Mouse (Mus musculus) layer of hippocampus, adult 11-12 months (tissue): ENCODE data around the gene Cib1.

Experiments used
- DNase-seq: peaks from one replicate; pipeline ENCODE4 v3.0.0; 2022; ENCODE audit warnings: low spot score

The Cib1 gene

DNA sequence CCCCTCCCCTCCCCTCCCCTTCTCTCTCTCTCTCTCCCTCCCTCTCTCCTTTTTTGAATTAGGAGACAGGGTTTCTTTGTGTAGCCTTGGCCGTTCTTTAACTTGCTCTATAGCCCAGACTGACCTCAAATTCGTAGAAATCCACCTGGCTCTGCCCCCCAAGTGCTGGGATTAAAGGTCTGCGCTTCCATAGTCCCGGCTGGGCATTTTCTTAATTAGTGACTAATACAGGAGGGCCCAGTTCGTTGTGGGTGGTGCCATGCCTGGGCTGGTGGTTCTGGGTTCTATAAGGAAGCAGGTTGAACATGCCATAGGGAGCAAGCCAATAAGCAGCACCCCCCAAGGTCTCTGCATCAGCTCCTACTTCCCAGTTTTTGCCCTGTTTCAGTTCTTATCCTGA lies 48.6 kb downstream of the Cib1 start:
- no peak for DNase-seq

DNA sequence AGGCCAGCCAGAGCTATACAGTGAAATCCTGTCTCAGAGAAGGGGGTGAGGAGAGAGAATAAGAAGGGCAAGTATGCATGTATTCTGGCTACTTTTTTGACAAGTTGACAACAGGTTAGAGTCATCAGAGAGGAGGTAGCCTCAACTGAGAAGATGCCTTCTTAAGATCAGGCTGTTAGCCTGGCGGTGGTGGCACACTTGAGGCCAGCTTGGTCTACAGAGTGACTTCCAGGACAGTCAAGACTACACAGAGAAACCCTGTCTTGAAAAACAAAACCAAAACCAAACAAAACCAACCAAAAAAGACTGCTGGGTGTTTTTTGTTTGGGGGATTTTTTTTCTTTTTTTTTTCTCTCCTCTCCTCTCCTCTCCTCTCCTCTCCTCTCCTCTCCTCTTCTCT lies 49.1 kb downstream of the Cib1 start:
- DNase-seq = no peak

- no peak for DNase-seq
Measured at GRCm38 (mm10) chr7:80182139-80182538, 50.5 kb downstream of the Cib1 start.

DNA sequence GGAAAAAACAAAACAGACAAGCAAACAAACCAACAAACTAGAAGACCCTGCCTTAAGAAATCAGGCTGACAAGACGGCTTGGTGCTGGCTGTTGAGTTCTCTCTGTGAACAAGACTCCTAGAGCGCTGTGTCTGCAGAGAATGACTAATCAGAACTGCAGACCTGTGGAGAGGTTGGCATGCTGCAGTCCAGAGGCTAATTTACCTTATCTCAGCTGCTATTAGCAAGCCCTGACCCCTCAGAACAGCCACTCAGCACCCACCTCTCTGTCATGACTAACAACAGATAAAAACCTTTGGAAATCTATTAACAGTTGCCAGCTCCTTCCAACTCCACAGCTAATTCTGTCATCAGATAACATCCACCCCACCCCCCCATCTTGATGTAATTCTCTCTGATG lies 51.5 kb downstream of the Cib1 start:
- DNase-seq = no peak

DNA sequence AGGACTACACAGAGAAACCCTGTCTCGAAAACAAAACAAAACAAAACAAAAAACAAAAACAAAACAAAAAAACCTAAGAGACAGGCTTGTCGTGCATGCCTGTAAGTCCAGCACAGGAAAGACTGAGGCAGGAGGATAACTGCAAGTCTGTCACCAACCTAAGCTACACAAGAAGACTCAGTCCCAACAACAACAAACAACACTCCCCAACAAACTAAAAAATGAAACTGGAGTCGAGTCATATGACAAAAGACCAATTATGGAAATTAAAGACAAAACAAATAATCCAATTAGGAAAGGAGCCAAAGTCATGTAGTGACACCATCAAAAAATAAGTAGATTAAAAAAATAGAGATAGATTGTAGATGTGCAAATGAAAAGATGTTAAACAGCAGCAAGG lies 52.4 kb downstream of the Cib1 start:
- DNase-seq = no peak

GRCm38 (mm10) chr7:80179790-80180189 lies 52.8 kb downstream of the Cib1 start:
- no peak for DNase-seq

DNA sequence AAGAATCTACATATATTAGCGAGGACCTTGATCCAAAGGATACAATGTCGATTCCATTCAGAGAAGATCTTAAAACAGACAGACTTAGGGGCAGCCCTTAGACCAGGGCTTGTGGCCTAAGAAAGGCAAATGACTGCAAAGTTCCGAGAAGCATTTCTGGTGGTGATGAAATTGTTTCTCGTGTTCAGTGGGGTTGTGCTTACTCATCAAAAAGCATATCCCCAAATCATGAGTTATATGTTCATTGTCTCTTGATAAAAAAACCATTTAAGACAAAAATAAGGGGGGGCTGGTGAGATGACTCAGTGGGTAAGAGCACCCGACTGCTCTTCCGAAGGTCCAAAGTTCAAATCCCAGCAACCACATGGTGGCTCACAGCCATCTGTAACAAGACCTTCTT lies 53.3 kb downstream of the Cib1 start:
- no peak for DNase-seq

- DNase-seq = no peak
Measured at GRCm38 (mm10) chr7:80178037-80178729, 54.4 kb downstream of the Cib1 start.

DNA sequence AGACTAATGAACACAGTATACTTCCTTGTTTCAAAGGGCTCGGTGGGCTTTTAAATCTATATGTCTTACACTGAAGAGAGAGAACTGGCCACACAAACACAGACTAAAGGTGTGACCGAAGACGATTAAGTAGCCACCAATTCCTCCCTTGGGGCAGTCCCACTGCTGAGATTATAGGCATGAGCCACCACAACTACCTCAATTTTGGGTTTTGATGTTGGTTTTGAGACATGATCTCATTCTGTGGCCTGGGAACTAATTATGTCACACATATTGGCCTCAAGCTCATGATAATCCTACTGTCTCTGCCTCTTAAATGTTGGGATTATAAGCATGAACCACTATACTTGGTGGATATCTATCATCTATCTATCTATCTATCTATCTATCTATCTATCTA lies 55.2 kb downstream of the Cib1 start:
- no peak for DNase-seq
